Mouse (Mus musculus) MEL (cell line): ENCODE results near the gene Msl1. TPM values are rescaled to one million over a fixed set of nuclear protein-coding genes. Genes with fewer than 3 reads are reported as not detected.

Experiments
- DNase-seq: peaks from one replicate; pipeline ENCODE4 v3.0.0; 2011; ENCODE audit warnings: low read depth, low spot score
- H3K27ac ChIP-seq: 2 replicates; pipeline ENCODE4 v1.5.1; 2012; ENCODE audit warnings: low read depth, mild to moderate bottlenecking, control low read depth, low read length, moderate library complexity; ENCODE audit not compliant: control insufficient read depth
- H3K27me3 ChIP-seq, 2 experiments: fragments of 150-350 bp in 1 of 2; sonication (generic) in 1 of 2; 2 replicates each; pipeline ENCODE4 v1.6.1; 2012; ENCODE audit warnings: low read length in 2 of 2, mild to moderate bottlenecking in 2 of 2, improper control_type of control experiment in 1 of 2, moderate library complexity in 1 of 2; ENCODE audit not compliant: insufficient read depth in 2 of 2, control insufficient read depth in 1 of 2
- H3K36me3 ChIP-seq, 2 experiments: 2 replicates each; pipeline ENCODE4 v1.6.1; 2012 to 2014; ENCODE audit warnings: low read length in 2 of 2, improper control_type of control experiment in 1 of 2, inconsistent platforms in 1 of 2, mild to moderate bottlenecking in 1 of 2; ENCODE audit not compliant: insufficient read depth in 2 of 2, control insufficient read depth in 1 of 2
- H3K4me1 ChIP-seq, 2 experiments: fragments of 150-350 bp in 1 of 2; sonication (generic) in 1 of 2; 2 replicates each; pipeline ENCODE4 v1.6.1; 2012; ENCODE audit warnings: low read length in 2 of 2, improper control_type of control experiment in 1 of 2, mild to moderate bottlenecking in 1 of 2; ENCODE audit not compliant: insufficient read depth in 2 of 2, control insufficient read depth in 1 of 2
- H3K4me3 ChIP-seq, 2 experiments: fragments of 150-350 bp in 1 of 2; sonication (generic) in 1 of 2; 2 replicates each; pipeline ENCODE4 v1.5.1; 2012; ENCODE audit warnings: low read depth in 2 of 2, low read length in 2 of 2, mild to moderate bottlenecking in 2 of 2, moderate library complexity in 2 of 2, control low read depth in 1 of 2, improper control_type of control experiment in 1 of 2; ENCODE audit not compliant: control insufficient read depth in 1 of 2, insufficient read depth in 1 of 2
- H3K79me2 ChIP-seq: 2 replicates; pipeline ENCODE4 v1.6.1; 2012; ENCODE audit warnings: mild to moderate bottlenecking, low read length, moderate library complexity; ENCODE audit not compliant: control insufficient read depth, poor library complexity, insufficient read depth
- H3K9ac ChIP-seq: 2 replicates; pipeline ENCODE4 v1.6.1; 2012; ENCODE audit warnings: low read depth, mild to moderate bottlenecking, control low read depth, low read length, moderate library complexity; ENCODE audit not compliant: control insufficient read depth, poor library complexity, severe bottlenecking
- H3K9me3 ChIP-seq: fragments of 150-350 bp; sonication (generic); replicated peaks from 2 replicates; pipeline ENCODE4 v1.6.1; 2012; ENCODE audit warnings: mild to moderate bottlenecking, low read length, improper control_type of control experiment, moderate library complexity; ENCODE audit not compliant: insufficient read depth
- CHD1 ChIP-seq: IDR thresholded peaks from 2 replicates; pipeline ENCODE4 v1.6.1; 2012; ENCODE audit warnings: low read depth, mild to moderate bottlenecking, inconsistent platforms, low read length, improper control_type of control experiment
- CTCF ChIP-seq, 3 experiments: IDR thresholded peaks in 2 of 3; conservative IDR thresholded peaks in 1 of 3; 2 replicates each; pipeline ENCODE4 v1.5.1; 2011 to 2012; ENCODE audit warnings: low read length in 3 of 3, low read depth in 2 of 3, mild to moderate bottlenecking in 2 of 3, improper control_type of control experiment in 1 of 3, inconsistent platforms in 1 of 3, mixed read lengths in 1 of 3, moderate library complexity in 1 of 3; ENCODE audit not compliant: control insufficient read depth in 1 of 3, insufficient read depth in 1 of 3, poor library complexity in 1 of 3, severe bottlenecking in 1 of 3
- E2F4 ChIP-seq: IDR thresholded peaks from 2 replicates; pipeline ENCODE4 v1.6.1; 2011; ENCODE audit warnings: low read depth, low read length, improper control_type of control experiment, borderline replicate concordance
- ELF1 ChIP-seq: IDR thresholded peaks from 2 replicates; pipeline ENCODE4 v1.6.1; 2014; ENCODE audit warnings: low read depth, mild to moderate bottlenecking, inconsistent platforms, low read length, improper control_type of control experiment, moderate library complexity
- ETS1 ChIP-seq: IDR thresholded peaks from 2 replicates; pipeline ENCODE4 v1.6.1; 2012; ENCODE audit warnings: low read depth, mild to moderate bottlenecking, inconsistent platforms, low read length, improper control_type of control experiment, moderate library complexity
- MAFK ChIP-seq: IDR thresholded peaks from 2 replicates; pipeline ENCODE4 v1.6.1; 2011; ENCODE audit warnings: low read depth, mild to moderate bottlenecking, low read length, improper control_type of control experiment, borderline replicate concordance
- MAX ChIP-seq: IDR thresholded peaks from 2 replicates; pipeline ENCODE4 v1.6.1; 2011; ENCODE audit warnings: low read length, improper control_type of control experiment
- MAZ ChIP-seq: IDR thresholded peaks from 2 replicates; pipeline ENCODE4 v1.6.1; 2012; ENCODE audit warnings: low read depth, mild to moderate bottlenecking, inconsistent platforms, low read length, improper control_type of control experiment
- MXI1 ChIP-seq: IDR thresholded peaks from 2 replicates; pipeline ENCODE4 v1.6.1; 2011; ENCODE audit warnings: mild to moderate bottlenecking, low read depth, low read length, improper control_type of control experiment
- POLR2A ChIP-seq, 2 experiments: IDR thresholded peaks; 2 replicates each; pipeline ENCODE4 v1.6.1; 2011 to 2012; ENCODE audit warnings: low read length in 2 of 2, mild to moderate bottlenecking in 2 of 2, control low read depth in 1 of 2, improper control_type of control experiment in 1 of 2, low read depth in 1 of 2, moderate library complexity in 1 of 2; ENCODE audit not compliant: control insufficient read depth in 1 of 2, insufficient read depth in 1 of 2, poor library complexity in 1 of 2
- POLR2AphosphoS2 ChIP-seq: IDR thresholded peaks from 2 replicates; pipeline ENCODE4 v1.6.1; 2011; ENCODE audit warnings: low read length, improper control_type of control experiment
- POLR2AphosphoS5 ChIP-seq: IDR thresholded peaks from 2 replicates; pipeline ENCODE4 v1.6.1; 2012; ENCODE audit warnings: low read depth, borderline replicate concordance, mild to moderate bottlenecking, inconsistent platforms, low read length, moderate library complexity, mixed read lengths
- RCOR1 ChIP-seq: IDR thresholded peaks from 2 replicates; pipeline ENCODE4 v1.6.1; 2012; ENCODE audit warnings: low read depth, mild to moderate bottlenecking, inconsistent platforms, low read length, improper control_type of control experiment
- SIN3A ChIP-seq: IDR thresholded peaks from 2 replicates; pipeline ENCODE4 v1.6.1; 2012; ENCODE audit warnings: low read length, improper control_type of control experiment, inconsistent platforms
- SMC3 ChIP-seq: IDR thresholded peaks from 2 replicates; pipeline ENCODE4 v1.6.1; 2011; ENCODE audit warnings: low read depth, low read length, improper control_type of control experiment
- USF2 ChIP-seq, 2 experiments: IDR thresholded peaks; 2 replicates each; pipeline ENCODE4 v1.6.1; 2011 to 2012; ENCODE audit warnings: improper control_type of control experiment in 2 of 2, low read length in 2 of 2, borderline replicate concordance in 1 of 2, inconsistent platforms in 1 of 2, low read depth in 1 of 2, mild to moderate bottlenecking in 1 of 2; ENCODE audit not compliant: insufficient read depth in 1 of 2
- ZC3H11A ChIP-seq: IDR thresholded peaks from 2 replicates; pipeline ENCODE4 v1.6.1; 2012; ENCODE audit warnings: low read depth, mild to moderate bottlenecking, inconsistent platforms, low read length, improper control_type of control experiment
- ZKSCAN1 ChIP-seq: IDR thresholded peaks from 2 replicates; pipeline ENCODE4 v1.6.1; 2012; ENCODE audit warnings: low read depth, mild to moderate bottlenecking, inconsistent platforms, low read length, improper control_type of control experiment, moderate library complexity
- polyA plus RNA-seq, 2 experiments: library from polyadenylated mRNA; stranded (reverse) in 1 of 2; unstranded in 1 of 2; fragments of >175 nt in 1 of 2; fragments of >200 nt in 1 of 2; gene quantifications; 2 replicates each; pipeline versions ENCODE4 v1.2.1 to v1.2.4; 2012; ENCODE audit warnings: low replicate concordance in 2 of 2, low read depth in 1 of 2; ENCODE audit not compliant: insufficient read length in 2 of 2, insufficient read depth in 1 of 2, missing spikeins in 1 of 2
- total RNA-seq: library from RNA; depleted of rRNA; stranded (reverse); fragments of 300-350 nt; gene quantifications from 2 replicates; pipeline ENCODE4 v1.2.3, GENCODE M21; 2012

Gene Msl1
- total and polyA plus RNA-seq, 3 experiments, result 37.1 to 49.4 TPM; not detected in 1

- TF ChIP-seq ELF1 (no peak), CTCF (IDR thresholded peaks at IDR 0.05 in 2 of 3, conservative IDR thresholded peaks at IDR 0.05 in 1 of 3; ENCODE audit: control insufficient read depth in 1 of 3, insufficient read depth in 1 of 3, low read depth in 2 of 3, low read length in 3 of 3, poor library complexity in 1 of 3, severe bottlenecking in 1 of 3) (no peak)
- TF ChIP-seq, all 39 proteins: peak for 10
Observed at GRCm38 (mm10) chr11:98755726-98756380, 39.5 kb upstream of the Msl1 start (continued).

DNA sequence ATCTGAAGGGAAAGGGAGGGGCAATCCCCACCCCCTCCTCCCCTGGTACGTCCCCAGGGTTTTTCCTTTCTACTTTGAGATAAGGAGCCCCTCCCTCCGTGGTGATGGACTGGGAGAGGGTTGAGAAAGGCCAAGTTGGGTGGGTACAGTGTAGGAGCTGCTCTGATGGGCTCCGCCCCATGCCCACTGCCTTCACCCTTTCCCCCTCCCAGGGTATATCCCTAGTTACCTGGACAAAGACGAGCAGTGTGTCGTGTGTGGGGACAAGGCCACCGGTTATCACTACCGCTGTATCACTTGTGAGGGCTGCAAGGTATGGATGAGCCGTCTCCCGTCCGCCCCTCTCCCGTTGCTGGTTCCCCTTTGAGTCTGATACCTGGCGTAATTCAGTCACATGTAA, 38.6 kb upstream of the Msl1 start:
- Histone ChIP-seq H3K36me3 (peaks cover 0 to 34% of the 10 kb centered on the region in 2 experiments; a peak in 3 of 4 replicates), H3K4me3 (no peak overlapping the region), H3K27ac (no peak overlapping the region), H3K79me2 (peaks cover 5% of the 10 kb centered on the region), H3K9me3 (no peaks in the 10 kb centered on the region), H3K4me1 (peaks cover 34 to 41% of the 10 kb centered on the region in 2 experiments), H3K9ac (no peak overlapping the region), H3K27me3 (no peaks in the 10 kb centered on the region)
- DNase-seq, result no peak
- no peak for TF ChIP-seq POLR2AphosphoS5
- TF ChIP-seq ZKSCAN1, result no peak
- no peak for TF ChIP-seq RCOR1
- no peak for TF ChIP-seq USF2 (IDR thresholded peaks at IDR 0.05; ENCODE audit: borderline replicate concordance in 1 of 2, insufficient read depth in 1 of 2, low read depth in 1 of 2, low read length in 2 of 2)
- TF ChIP-seq POLR2AphosphoS2, result no peak
- TF ChIP-seq SMC3, result no peak
- TF ChIP-seq ETS1, result no peak
- TF ChIP-seq E2F4, result no peak

GRCm38 (mm10) chr11:98761939-98762338, 33.4 kb upstream of the Msl1 start:
- Histone ChIP-seq H3K4me1 (peaks cover 9 to 26% of the 10 kb centered on the region in 2 experiments; a peak in 3 of 4 replicates), H3K36me3 (peaks cover 0 to 23% of the 10 kb centered on the region in 2 experiments; a peak in 3 of 4 replicates)

More at GRCm38 (mm10) chr11:98761939-98762338, 33.4 kb upstream of the Msl1 start:
- no peak for TF ChIP-seq CHD1
- TF ChIP-seq MXI1, result no peak
- TF ChIP-seq SIN3A, result no peak
- TF ChIP-seq CTCF (IDR thresholded peaks at IDR 0.05 in 2 of 3, conservative IDR thresholded peaks at IDR 0.05 in 1 of 3; ENCODE audit: control insufficient read depth in 1 of 3, insufficient read depth in 1 of 3, low read depth in 2 of 3, low read length in 3 of 3, poor library complexity in 1 of 3, severe bottlenecking in 1 of 3), result no peak
- TF ChIP-seq POLR2A (IDR thresholded peaks at IDR 0.05; ENCODE audit: control insufficient read depth in 1 of 2, insufficient read depth in 1 of 2, low read depth in 1 of 2, low read length in 2 of 2, poor library complexity in 1 of 2), result no peak
- TF ChIP-seq ZC3H11A, result no peak
- no peak for TF ChIP-seq MAFK
- no peak for TF ChIP-seq MAX
- TF ChIP-seq E2F4, result no peak
- TF ChIP-seq MAZ, result no peak
- Histone ChIP-seq H3K9ac (no peak overlapping the region), H3K9me3 (no peaks in the 10 kb centered on the region), H3K4me3 (no peak overlapping the region), H3K27me3 (no peaks in the 10 kb centered on the region), H3K79me2 (no peaks in the 10 kb centered on the region), H3K27ac (no peak overlapping the region)
- no peak for DNase-seq
